Mouse (Mus musculus) stomach, postnatal 0 days (tissue): ENCODE results near the gene 9330159F19Rik. TPM values are rescaled to one million over a fixed set of nuclear protein-coding genes. Genes with fewer than 3 reads are reported as not detected.

Experiments used
- ATAC-seq: fragments of 200-750 bp; cut with Nextera tagmentation; 2 replicates; pipeline ENCODE4 v1.8.0; 2017; ENCODE audit not compliant: low FRiP score, low TSS enrichment
- DNase-seq: peaks from one replicate; pipeline ENCODE4 v3.0.0-alpha.2; 2016; ENCODE audit warnings: low spot score
- H3K27ac ChIP-seq: fragments of 300-500 bp; sonication (generic); replicated peaks from 2 replicates; pipeline ENCODE4 v1.5.1; 2014; ENCODE audit warnings: mild to moderate bottlenecking, control low read depth
- H3K27me3 ChIP-seq: fragments of 300-500 bp; sonication (generic); 2 replicates; pipeline ENCODE4 v1.6.1; 2014; ENCODE audit warnings: low read length; ENCODE audit not compliant: control insufficient read depth, insufficient read depth
- H3K36me3 ChIP-seq: fragments of 300-500 bp; sonication (generic); 2 replicates; pipeline ENCODE4 v1.6.1; 2014; ENCODE audit warnings: low read length, mixed read lengths; ENCODE audit not compliant: control insufficient read depth, insufficient read depth
- H3K4me1 ChIP-seq: fragments of 300-500 bp; sonication (generic); replicated peaks from 2 replicates; pipeline ENCODE4 v1.6.1; 2014; ENCODE audit warnings: antibody characterized with exemption; ENCODE audit not compliant: control insufficient read depth, insufficient read depth
- H3K4me2 ChIP-seq: fragments of 300-500 bp; sonication (generic); replicated peaks from 2 replicates; pipeline ENCODE4 v1.6.1; 2014; ENCODE audit warnings: low read depth, mild to moderate bottlenecking, control low read depth, moderate library complexity
- H3K4me3 ChIP-seq: fragments of 300-500 bp; sonication (generic); 2 replicates; pipeline ENCODE4 v1.5.1; 2014; ENCODE audit warnings: low read depth, low read length, control low read depth
- H3K9ac ChIP-seq: fragments of 300-500 bp; sonication (generic); 2 replicates; pipeline ENCODE4 v1.6.1; 2014; ENCODE audit warnings: mild to moderate bottlenecking, low read length, control low read depth, mixed read lengths
- H3K9me3 ChIP-seq: fragments of 300-500 bp; sonication (generic); 2 replicates; pipeline ENCODE4 v1.6.1; 2016; ENCODE audit warnings: low read length; ENCODE audit not compliant: control insufficient read depth
- CTCF ChIP-seq: IDR thresholded peaks from 2 replicates; pipeline ENCODE4 v1.5.1; 2016; ENCODE audit warnings: antibody characterized with exemption, low read depth, mild to moderate bottlenecking, moderate library complexity
- EP300 ChIP-seq: optimal IDR thresholded peaks from 2 replicates; pipeline ENCODE3; 2016; ENCODE audit warnings: antibody characterized with exemption
- WGBS: fragments of 180-500 bp; shearing (Covaris S2); extraction: QIAGEN DNeasy Blood & Tissue Kit; methylation state at CpG from one replicate; pipeline ENCODE4 v1.1.7; 2014; 5-methylcytosine and 5-hydroxymethylcytosine counted together
- polyA plus RNA-seq: library from polyadenylated mRNA; unstranded; fragments of >200 nt; fragmentation: Nextera tagmentation; extraction: Ambion mirVana; gene quantifications from 2 replicates; pipeline ENCODE4 v1.2.1, GENCODE M21; 2015

Gene 9330159F19Rik
- polyA plus RNA-seq, 1 experiment from 2014 or later: 3.5 TPM

- H3K27ac ChIP-seq: no peak overlapping the region
- ATAC-seq (no peak), DNase-seq (no peak)
- TF ChIP-seq EP300 (no peak), CTCF (no peak)
- no peak overlapping the region for H3K9ac ChIP-seq
- H3K36me3 ChIP-seq: no peaks in the 10 kb centered on the region
- no peak overlapping the region for H3K4me3 ChIP-seq
- H3K4me2 ChIP-seq: no peak overlapping the region
- no peaks in the 10 kb centered on the region for H3K4me1 ChIP-seq
- no peaks in the 10 kb centered on the region for H3K9me3 ChIP-seq
- 76% methylated on average over 4 of the region's 4 CpGs for WGBS
- no peaks in the 10 kb centered on the region for H3K27me3 ChIP-seq
Observed at GRCm38 (mm10) chr10:29225329-29225728, 13.9 kb downstream of the 9330159F19Rik start.

- Histone ChIP-seq H3K9ac (no peak overlapping the region), H3K4me3 (no peak overlapping the region), H3K4me1 (no peaks in the 10 kb centered on the region), H3K4me2 (no peak overlapping the region), H3K9me3 (no peaks in the 10 kb centered on the region), H3K27ac (no peak overlapping the region), H3K27me3 (no peaks in the 10 kb centered on the region), H3K36me3 (no peaks in the 10 kb centered on the region)
- ATAC-seq (no peak), DNase-seq (no peak)
- 68% methylated on average over 2 of the region's 2 CpGs for WGBS
- TF ChIP-seq EP300 (no peak), CTCF (no peak)
Observed at GRCm38 (mm10) chr10:29231208-29231607, 19.8 kb downstream of the 9330159F19Rik start.

Other genes with a start within 250 kb of the 9330159F19Rik start
- not detected in 2 replicates for gene 2310057J18Rik, start 225.3 kb upstream of the 9330159F19Rik start, polyA plus RNA-seq
- 1.8 and 2.2 TPM in 2 replicates for gene Soga3, start 67.8 kb upstream of the 9330159F19Rik start, polyA plus RNA-seq
- gene Gm49353, start 12.7 kb upstream of the 9330159F19Rik start, polyA plus RNA-seq: 1.5 TPM in 1 of 2 replicates, not detected in the other
- gene Echdc1, start 101.6 kb downstream of the 9330159F19Rik start, polyA plus RNA-seq: 27.4 and 29.4 TPM in 2 replicates
- gene Rnf146, start 150.8 kb downstream of the 9330159F19Rik start, polyA plus RNA-seq: 28.8 and 30.4 TPM in 2 replicates